Mouse (Mus musculus) small intestine, adult 2 months (tissue): Measurements from ENCODE around the gene 1700010I14Rik.

ENCODE experiments used
- CTCF ChIP-seq: fragments of 200-500 bp; IDR thresholded peaks from 2 replicates; pipeline ENCODE4 v1.5.1; 2012; ENCODE audit warnings: low read depth, mild to moderate bottlenecking, control low read depth, inconsistent platforms, low read length, moderate library complexity, mixed read lengths; ENCODE audit not compliant: insufficient replicate concordance, insufficient read length; ENCODE audit errors: extremely low read depth
- POLR2A ChIP-seq: fragments of 200-500 bp; IDR thresholded peaks from 2 replicates; pipeline ENCODE4 v1.6.1; 2012; ENCODE audit warnings: low read depth, mild to moderate bottlenecking, control low read depth, inconsistent platforms, low read length, moderate library complexity

- no peak for TF ChIP-seq CTCF
- no peak for TF ChIP-seq POLR2A
Measured at GRCm38 (mm10) chr17:9023198-9023942, 35.2 kb downstream of the 1700010I14Rik start.
